Comparison of ENCODE assay signal across 10 mouse cellular contexts in the genomic region with DNA sequence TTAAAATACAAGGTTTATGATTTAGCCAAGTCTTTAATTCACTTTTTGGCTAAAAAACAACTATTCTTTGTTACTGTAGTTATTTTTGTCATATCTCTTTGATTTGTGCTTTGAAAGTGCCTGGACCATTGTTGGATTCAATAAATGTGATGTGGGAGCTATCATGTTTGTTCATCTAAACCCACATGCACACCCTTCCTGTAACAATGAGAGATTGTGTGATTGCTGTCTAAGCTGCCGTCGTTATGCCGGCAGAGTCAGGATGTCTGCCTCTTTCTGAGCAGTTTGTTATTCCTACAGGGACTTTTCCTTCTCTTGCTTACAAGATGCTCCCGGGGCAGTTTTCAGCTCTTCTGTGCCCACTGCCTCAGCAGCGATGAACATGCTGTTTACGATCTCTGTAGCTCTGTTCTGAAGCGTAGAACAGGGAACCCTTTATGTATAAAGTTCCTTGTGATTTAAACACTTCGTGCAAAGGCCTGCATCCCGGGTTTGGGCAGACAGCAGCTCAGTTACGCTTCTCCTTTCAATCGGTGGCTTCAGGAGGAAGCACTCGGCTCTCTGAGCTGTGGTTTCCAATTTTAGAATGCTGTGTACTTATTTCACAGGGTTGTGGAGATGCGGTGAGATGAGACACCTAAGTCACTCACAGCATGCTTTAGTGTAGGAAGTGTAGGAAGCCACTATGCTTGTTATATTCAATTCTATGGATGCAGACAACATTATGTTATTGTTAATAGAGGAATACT.
A peak's percentile ranks its signal among the peaks of the same experiment; 100 is the strongest.
DNase-seq lines count a peak whose midpoint lies in the region; ATAC-seq and TF ChIP-seq lines count a peak whose summit lies in the region.
"Had no signal": no experiment of that assay in that cellular context is flagged by ENCODE, and none has a peak within 500 bp of the region (broad histone marks: within the 10 kb centered on the region; RNA-seq: fewer than 3 reads in every experiment).

No protein-coding gene starts in this region.

- peak; percentile 13 for DNase-seq in lung, postnatal 10 days
- DNase-seq in lung, postnatal 0 days (ENCODE audit: low spot score): no peak
- DNase-seq in brain, embryonic 14.5 days (ENCODE audit: low read depth): peak; percentile 6
- no peak for DNase-seq in embryo, embryonic 11 days
- DNase-seq: adrenal gland, postnatal 10 days had no signal

- no peaks in the 10 kb centered on the region for H3K27me3 ChIP-seq in heart, embryonic 12.5 days (replicated peaks)
- no peaks in the 10 kb centered on the region for H3K27me3 ChIP-seq in heart, embryonic 11.5 days (ENCODE audit: control insufficient read depth, insufficient read depth, low read length)
- no peaks in the 10 kb centered on the region for H3K27me3 ChIP-seq in lung, postnatal 0 days (replicated peaks; ENCODE audit: insufficient read depth, low read length)
- no peaks in the 10 kb centered on the region for H3K27me3 ChIP-seq in intestine, embryonic 15.5 days (replicated peaks)
- H3K27me3 ChIP-seq: megakaryocyte, embryonic 14.5 days had no signal

- H3K4me3 ChIP-seq in heart, embryonic 12.5 days: no peak overlapping the region
- H3K4me3 ChIP-seq in heart, embryonic 11.5 days (ENCODE audit: low read depth, low read length): no peak overlapping the region
- no peak overlapping the region for H3K4me3 ChIP-seq in lung, postnatal 0 days (ENCODE audit: low read depth, low read length)
- H3K4me3 ChIP-seq in intestine, embryonic 15.5 days (replicated peaks): no peak overlapping the region
- H3K4me3 ChIP-seq: megakaryocyte, embryonic 14.5 days had no signal

- peaks cover 14% of the 10 kb centered on the region for H3K4me1 ChIP-seq in heart, embryonic 12.5 days (replicated peaks)
- peaks cover 6% of the 10 kb centered on the region; the same call in 1 of the 2 replicates for H3K4me1 ChIP-seq in heart, embryonic 11.5 days (ENCODE audit: control insufficient read depth, insufficient read depth, low read length)
- H3K4me1 ChIP-seq in lung, postnatal 0 days (ENCODE audit: insufficient read depth, low read depth, low read length): no peaks in the 10 kb centered on the region
- no peaks in the 10 kb centered on the region for H3K4me1 ChIP-seq in intestine, embryonic 15.5 days (replicated peaks)

- no peaks in the 10 kb centered on the region for H3K36me3 ChIP-seq in heart, embryonic 12.5 days
- no peaks in the 10 kb centered on the region for H3K36me3 ChIP-seq in heart, embryonic 11.5 days (ENCODE audit: control insufficient read depth, insufficient read depth, low read length)
- no peaks in the 10 kb centered on the region for H3K36me3 ChIP-seq in lung, postnatal 0 days (ENCODE audit: insufficient read depth, low read length)
- H3K36me3 ChIP-seq in intestine, embryonic 15.5 days: no peaks in the 10 kb centered on the region

- H3K9ac ChIP-seq in heart, embryonic 12.5 days: no peak overlapping the region
- no peak overlapping the region for H3K9ac ChIP-seq in heart, embryonic 11.5 days (ENCODE audit: low read depth, low read length)
- no peak overlapping the region for H3K9ac ChIP-seq in lung, postnatal 0 days (replicated peaks; ENCODE audit: low read depth)
- no peak overlapping the region for H3K9ac ChIP-seq in intestine, embryonic 15.5 days

- H3K4me2 ChIP-seq in heart, embryonic 12.5 days: 0 out of 2 replicates have a peak overlapping the region, but pooled peaks have one; percentile 3
- H3K4me2 ChIP-seq in heart, embryonic 11.5 days: no peak overlapping the region
- no peak overlapping the region for H3K4me2 ChIP-seq in lung, postnatal 0 days (replicated peaks; ENCODE audit: low read depth, low read length)
- H3K4me2 ChIP-seq in intestine, embryonic 15.5 days (replicated peaks): no peak overlapping the region

- H3K27ac ChIP-seq in heart, embryonic 12.5 days (ENCODE audit: poor library complexity, severe bottlenecking): no peak overlapping the region
- no peak overlapping the region for H3K27ac ChIP-seq in heart, embryonic 11.5 days (ENCODE audit: low read depth, low read length)
- H3K27ac ChIP-seq in lung, postnatal 0 days (ENCODE audit: low read length): no peak overlapping the region
- no peak overlapping the region for H3K27ac ChIP-seq in intestine, embryonic 15.5 days

- WGBS in heart, embryonic 12.5 days: 44% methylated on average over 13 of the region's 13 CpGs
- WGBS in heart, embryonic 11.5 days (ENCODE audit: insufficient replicate concordance): 51% methylated on average over 13 of the region's 13 CpGs
- WGBS in lung, postnatal 0 days: 48% methylated on average over 13 of the region's 13 CpGs
- WGBS in intestine, embryonic 15.5 days: 44% methylated on average over 13 of the region's 13 CpGs

- no peak for TF ChIP-seq EP300 in lung, postnatal 0 days (IDR thresholded peaks at IDR 0.05)

- TF ChIP-seq POLR2A in brain, embryonic 14.5 days (IDR thresholded peaks at IDR 0.05; ENCODE audit: borderline replicate concordance, extremely low read depth, insufficient read depth, insufficient read length, poor library complexity, severe bottlenecking): no peak

- no peak for ATAC-seq in heart, embryonic 12.5 days (ENCODE audit: insufficient number of reproducible peaks, low FRiP score)
- no peak for ATAC-seq in heart, embryonic 11.5 days (replicated peaks; ENCODE audit: insufficient number of reproducible peaks, low FRiP score, low TSS enrichment)
- ATAC-seq in lung, postnatal 0 days: no peak
- ATAC-seq in neutrophil, adult 5-6 weeks (ENCODE audit: extremely low read depth, insufficient number of reproducible peaks, low FRiP score, poor library complexity, severe bottlenecking): peak; percentile 23; the same call in 1 of the 2 replicates
- no peak for ATAC-seq in intestine, embryonic 15.5 days

- no peaks in the 10 kb centered on the region for H3K9me3 ChIP-seq in heart, embryonic 12.5 days (replicated peaks)
- H3K9me3 ChIP-seq in heart, embryonic 11.5 days (replicated peaks; ENCODE audit: control insufficient read depth, low read length): no peaks in the 10 kb centered on the region
- no peaks in the 10 kb centered on the region for H3K9me3 ChIP-seq in lung, postnatal 0 days (ENCODE audit: low read length)
- no peaks in the 10 kb centered on the region for H3K9me3 ChIP-seq in intestine, embryonic 15.5 days
- H3K9me3 ChIP-seq: megakaryocyte, embryonic 14.5 days had no signal

- no peak for TF ChIP-seq CTCF in lung, postnatal 0 days (IDR thresholded peaks at IDR 0.05)
- TF ChIP-seq CTCF in brain, embryonic 14.5 days (IDR thresholded peaks at IDR 0.05; ENCODE audit: borderline replicate concordance, extremely low read depth, insufficient read depth, insufficient read length): no peak

Comparison
In these comparisons a context has a peak if more than half of its experiments do, and no peak if none do; other contexts are left out.
1. DNase-seq: peak in lung, postnatal 10 days (single experiment) and brain, embryonic 14.5 days (single experiment); none in lung, postnatal 0 days (single experiment) and embryo, embryonic 11 days (single experiment).